Mouse (Mus musculus): Measurements from ENCODE around the gene Noc4l.

Gene Noc4l

DNA sequence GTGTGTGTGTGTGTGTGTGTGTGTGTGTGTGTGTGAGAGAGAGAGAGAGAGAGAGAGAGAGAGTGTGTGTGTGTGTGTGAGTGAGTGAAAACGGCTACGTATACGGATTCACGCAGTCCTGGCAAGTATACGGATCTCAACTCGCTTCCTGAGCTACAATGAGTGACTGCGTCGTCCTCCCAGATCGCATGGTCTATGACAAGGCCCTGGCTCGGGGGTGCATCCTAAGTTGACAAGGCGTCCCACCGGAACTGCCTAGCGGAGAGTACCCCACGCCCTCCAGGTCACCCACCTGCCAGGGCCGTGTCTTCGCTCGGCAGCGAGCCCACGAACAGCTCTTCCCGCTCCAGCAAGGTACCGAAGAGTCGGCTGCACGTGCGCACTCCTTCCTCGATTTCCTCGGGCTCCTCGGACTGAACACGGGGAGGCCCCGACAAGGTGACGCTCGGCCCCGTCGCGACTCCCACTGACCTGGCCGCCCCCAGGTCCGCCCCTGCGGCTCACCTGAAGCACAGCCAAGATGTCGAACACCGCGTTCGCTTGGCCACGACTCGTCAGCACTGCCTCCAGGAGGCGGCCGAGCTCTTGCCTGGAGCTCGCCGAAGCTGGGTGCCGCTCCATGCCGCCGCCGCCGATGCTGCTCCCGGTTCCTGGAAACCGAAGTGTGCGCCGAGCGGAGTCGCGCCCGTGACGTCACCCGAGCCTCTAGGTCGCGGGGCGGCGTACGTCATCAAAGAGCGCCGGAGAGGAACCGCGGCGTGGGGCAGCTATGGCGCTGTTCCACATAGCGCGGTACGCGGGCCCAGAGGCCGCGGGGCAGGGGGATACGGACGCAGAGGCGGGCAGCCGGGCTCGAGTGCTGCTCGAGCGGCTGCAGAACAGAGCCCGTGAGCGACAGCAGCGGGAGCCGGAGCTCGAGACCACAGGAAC lies at the start of gene Noc4l, which contains the start of gene Ddx51:
Noc4l (minus strand) TSS at position 699 of the 930 bp plus-strand sequence.
Ddx51 (plus strand) TSS at position 733 of the 930 bp plus-strand sequence.
- peak; percentile 11 for DNase-seq (ENCODE audit: extremely low read depth, low read depth, low spot score)

DNA sequence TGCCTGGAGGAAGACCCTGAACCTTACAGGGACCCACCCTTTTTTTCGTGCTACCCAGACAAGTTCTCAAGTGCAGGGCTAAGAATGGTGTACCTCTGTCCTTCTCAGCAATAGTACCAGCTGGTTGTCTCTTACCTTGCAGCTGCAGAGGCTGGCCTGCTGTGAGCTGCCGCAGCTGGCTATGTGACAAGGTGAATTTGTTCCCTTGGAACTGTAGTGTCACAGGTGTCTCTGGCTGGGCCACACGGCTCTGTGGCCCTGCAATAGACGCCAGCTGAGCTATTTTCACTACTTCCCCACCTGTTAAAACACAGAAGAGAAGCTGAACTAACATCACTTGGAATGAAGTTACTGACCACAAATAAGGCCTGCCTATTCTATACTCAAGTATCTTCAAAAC lies 45.4 kb upstream of the Noc4l start:
- DNase-seq (ENCODE audit: extremely low read depth, low read depth, low spot score) = no peak

DNA sequence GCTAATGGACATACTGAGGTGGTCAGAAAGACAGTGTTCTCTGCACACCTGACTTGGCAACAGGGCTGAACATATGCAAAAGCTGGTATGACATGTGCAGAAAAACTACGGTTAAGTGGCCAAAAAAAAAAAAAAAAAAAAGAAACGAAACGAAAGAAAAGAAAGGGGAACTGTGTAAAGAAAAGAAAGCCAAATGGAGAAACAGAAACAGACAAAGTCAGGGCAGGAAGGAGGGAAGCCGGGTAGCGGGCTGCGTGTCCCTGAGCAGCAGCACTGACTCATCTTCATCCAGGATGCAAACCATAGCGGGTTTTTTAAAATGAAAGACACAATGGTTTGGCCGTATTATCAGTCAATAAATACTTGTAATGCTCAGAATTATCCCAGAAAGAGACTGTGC lies 28.8 kb upstream of the Noc4l start:
- no peak for DNase-seq (ENCODE audit: extremely low read depth, low read depth, low spot score)

DNA sequence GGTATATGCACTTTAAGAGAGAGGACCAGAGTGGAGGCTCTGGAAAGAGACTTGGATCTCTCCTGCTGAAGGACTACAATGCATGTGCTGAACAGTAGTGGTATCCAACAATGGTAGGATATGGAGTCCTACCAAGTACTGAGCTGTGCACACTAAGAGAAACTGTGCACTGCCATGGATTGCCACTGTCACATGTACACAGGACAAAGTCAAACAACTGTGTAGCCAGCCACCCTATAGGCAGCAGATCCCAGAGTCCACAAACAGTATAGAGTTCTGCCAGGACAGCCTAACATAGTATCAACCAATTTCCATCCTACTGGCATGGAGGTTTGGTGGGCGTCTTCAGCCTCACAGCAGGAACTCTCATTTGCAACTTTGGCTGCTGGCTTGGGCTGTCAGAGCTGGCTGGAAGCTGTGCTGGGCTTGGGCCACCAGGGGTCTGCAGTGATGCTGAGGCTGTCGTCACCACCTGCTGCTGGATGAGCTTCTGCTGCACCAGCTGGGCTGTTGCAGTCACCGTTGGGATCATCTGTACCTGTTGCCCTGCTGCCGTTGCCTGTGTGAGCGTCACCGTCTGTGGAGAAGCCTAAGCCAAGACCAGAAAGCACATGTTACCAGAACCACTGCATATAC lies 12.4 kb upstream of the Noc4l start:
- no peak for DNase-seq (ENCODE audit: extremely low read depth, low read depth, low spot score)

DNA sequence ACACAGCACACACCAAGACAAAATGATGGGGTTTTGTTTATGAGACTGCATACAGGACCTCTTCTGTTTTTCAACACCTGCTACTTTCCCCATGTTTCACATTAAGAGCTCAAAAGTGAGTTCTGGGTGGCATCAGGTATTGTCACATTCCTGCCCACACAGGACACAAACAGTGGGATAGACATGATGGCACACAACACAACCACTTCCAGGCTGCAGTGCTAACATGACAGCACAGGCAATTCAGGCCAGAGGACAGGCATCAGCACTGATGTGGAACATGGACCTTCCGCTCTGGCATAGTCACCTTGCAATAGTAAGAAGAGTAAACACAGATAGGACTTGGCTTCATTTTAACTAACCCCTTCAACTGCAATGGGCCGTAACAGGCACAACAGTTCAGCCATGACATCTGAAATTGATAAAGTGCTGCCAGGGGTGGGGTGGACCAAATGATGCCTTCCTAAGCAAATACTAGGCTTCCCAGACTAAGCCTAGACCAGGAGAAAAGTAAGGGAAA lies 11.6 kb upstream of the Noc4l start:
- DNase-seq (ENCODE audit: extremely low read depth, low read depth, low spot score) = no peak

DNA sequence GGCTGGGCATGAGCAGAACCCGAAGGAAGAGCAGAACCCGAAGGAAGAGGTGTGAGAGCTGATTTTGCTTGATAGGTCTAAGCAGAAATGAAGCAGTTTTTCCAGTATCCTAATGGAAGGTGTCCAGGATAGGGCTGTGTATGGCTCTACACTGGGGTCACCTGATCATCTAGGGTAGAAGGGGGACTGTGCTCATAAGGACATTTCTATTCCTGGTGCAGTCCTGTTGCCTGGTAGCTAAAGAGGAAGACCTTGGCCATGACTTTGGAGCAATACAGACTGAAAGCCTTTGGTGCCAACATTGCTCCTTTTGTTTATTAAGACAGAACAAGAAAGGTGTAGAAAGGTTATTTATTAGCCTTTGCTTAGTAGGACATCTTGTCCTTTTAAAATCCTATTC lies 10.8 kb upstream of the Noc4l start:
- DNase-seq (ENCODE audit: extremely low read depth, low read depth, low spot score) = no peak

DNA sequence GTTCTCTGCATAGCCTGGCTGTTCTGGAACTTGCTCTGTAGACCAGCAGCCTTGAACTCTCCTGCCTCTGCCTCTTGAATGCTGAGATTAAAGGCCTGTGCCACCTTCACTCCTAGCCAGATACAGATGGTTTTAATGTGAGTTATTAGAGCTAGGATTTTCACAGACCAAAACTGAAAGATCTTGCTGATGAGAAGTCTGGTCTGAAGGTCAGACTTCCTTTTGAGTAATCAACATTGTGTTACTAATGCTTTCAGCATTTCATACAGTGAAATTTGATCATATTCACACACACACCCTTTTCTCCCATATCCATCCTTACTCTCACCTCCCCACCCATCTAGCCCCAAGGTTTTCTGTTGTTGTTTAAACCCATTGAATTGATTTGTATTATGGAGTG lies 6.5 kb upstream of the Noc4l start:
- no peak for DNase-seq (ENCODE audit: extremely low read depth, low read depth, low spot score)

DNA sequence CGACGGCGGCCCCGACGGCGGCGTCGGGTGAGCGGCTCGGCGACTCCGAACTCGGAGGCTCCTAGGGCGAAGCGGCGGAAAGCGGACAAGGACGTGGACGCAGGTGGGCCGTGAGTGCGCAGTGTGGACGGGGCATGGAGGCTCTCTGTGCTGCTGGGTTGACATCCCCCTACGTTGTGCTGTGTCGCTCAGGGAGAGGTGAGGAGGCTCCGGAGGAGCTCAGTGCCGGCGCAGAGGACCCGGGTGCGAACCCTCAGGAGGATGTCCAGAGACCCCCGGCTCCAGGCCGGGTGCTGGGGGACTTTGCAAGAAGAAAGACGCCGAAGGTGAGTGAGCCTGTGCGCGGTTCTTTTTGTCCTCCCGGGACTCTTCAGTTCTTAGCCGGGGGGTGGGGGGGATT lies 469 bp upstream of the Noc4l start:
- no peak for DNase-seq (ENCODE audit: extremely low read depth, low read depth, low spot score)

DNA sequence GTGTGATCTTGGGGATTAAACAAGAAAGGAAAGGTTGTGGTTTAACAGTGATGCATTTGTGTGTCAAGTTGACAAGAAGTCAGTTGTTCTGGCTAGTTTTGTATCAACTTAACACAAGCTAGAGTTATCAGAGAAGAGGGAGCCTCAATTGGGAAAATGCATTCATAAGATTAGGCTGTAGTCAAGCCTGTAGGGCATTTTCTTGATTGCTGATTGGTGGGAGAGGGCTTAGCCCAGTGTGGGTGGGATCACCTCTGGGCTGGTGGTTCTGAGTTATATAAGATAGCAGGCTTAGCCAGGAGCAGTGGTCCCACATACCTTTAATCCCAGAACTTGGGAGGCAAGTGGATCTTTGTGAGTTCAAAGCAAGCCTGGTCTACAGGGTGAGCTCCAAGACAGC lies 6.8 kb downstream of the Noc4l start:
- DNase-seq (ENCODE audit: extremely low read depth, low read depth, low spot score) = no peak

DNA sequence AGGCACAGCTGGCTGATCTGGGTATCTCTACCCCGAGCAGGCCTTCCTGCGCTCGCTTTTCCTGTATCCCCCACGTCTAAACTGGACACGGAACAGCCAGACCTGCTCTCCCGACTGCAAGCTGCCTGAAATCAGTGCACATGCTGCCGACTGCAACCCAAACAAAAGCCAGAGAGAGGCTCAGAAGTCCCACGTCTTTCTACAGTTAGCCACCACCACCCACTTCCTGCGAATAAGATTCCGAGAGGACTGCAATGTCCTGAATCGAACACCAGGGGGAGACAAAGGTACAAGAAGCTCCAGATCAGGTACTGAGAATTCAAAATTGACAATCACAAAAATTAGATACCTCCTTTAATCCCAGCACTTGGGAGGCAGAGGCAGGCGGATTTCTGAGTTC lies 13.8 kb downstream of the Noc4l start:
- no peak for DNase-seq (ENCODE audit: extremely low read depth, low read depth, low spot score)

DNA sequence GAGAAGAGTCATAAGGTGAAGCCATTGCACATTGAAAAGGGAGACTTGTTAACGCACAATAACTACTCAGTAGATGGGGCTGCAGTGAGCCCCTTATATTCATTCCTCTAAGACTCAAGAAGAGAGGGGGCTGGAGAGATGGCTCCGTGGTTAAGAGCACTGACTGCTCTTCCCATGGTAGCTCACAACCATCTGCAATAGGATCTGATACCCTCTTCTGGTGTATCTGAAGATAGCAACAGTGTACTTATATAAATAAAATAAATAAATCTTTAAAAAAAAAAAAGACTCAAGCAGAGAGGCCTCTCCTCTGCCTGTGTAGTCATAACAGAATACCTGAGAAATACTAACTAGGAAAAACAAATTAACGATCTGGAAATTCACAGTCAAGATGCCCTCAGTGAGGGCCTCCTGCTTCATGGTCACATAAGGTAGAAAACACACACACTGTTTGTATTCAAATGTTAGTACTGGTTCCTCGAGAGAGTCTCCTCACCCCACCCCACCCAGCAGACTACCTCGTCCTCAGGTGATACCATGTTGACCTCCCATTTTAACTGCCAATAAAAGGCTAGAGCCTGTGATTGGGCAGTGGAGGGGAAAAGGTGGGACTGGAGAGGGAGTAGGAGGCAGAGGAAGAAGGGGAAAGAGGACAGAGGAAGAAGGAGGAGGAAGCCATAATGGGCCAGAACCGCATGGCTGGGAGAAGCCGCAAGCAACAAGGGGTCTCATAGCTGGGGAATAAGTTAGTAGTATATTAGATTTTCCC lies 14.7 kb downstream of the Noc4l start:
- no peak for DNase-seq (ENCODE audit: extremely low read depth, low read depth, low spot score)

DNA sequence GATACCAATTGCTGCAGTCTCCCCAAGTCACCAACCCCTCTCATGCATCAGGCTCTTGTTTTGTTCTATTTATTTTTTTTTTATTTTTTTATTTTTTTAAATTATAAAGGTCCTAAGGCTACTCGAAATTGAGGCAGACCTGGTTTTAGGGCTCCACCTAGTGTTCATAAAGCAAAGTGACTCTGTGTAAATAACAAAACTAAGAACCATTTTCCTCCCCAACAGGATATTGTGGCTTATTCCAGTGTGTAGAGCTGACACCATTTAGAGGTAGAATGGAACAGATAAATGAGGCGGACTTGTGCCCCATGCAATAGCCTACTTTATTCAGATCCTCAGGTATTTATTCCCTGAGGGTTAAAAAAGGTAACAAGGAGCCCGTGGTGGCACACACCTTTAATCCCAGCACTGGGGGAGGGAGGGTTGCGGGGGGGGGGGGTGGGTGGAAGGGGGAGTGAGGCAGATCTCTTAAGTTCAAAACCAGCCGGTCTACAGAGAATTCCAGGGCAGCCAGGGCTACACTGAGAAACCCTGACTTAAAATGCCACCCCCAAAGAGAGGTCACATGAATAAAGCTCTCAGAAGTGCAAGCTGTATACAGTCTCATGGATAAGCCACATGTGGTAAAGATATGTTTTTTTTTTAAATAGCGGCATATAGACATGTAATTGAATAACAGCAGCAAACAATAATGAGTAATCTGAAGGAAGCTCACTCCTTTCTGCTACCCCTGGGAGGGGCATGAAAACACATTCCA lies 17.1 kb downstream of the Noc4l start:
- DNase-seq (ENCODE audit: extremely low read depth, low read depth, low spot score) = no peak

DNA sequence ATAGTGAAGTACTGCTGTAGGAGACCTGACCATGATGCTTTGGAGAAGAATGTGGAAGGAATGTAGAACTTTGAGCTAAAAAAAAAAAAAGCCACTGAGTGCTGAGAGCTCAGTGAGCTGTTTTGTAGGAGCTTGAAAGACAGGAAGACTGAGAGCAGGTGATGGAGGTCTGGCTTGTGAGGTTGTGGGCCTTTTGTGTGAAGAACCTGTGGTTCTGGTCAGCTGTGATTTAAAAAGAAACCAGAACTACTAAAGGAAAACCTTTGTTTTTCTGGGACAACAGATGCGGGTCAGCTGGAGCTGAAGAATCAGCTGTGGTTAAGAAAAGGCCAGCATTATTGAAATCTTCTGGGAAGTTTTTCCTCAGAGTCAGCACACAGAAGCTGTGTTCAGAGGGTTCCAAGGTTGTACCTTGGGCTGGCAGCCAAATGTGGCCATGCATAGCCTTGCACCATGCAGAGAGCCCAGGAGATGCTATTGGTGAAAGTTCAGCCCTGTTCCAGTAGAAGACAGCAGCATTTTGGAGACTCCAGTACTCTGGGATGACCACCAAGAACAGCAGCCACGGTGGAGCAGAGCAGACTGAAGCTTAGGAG lies 23.6 kb downstream of the Noc4l start:
- no peak for DNase-seq (ENCODE audit: extremely low read depth, low read depth, low spot score)

DNA sequence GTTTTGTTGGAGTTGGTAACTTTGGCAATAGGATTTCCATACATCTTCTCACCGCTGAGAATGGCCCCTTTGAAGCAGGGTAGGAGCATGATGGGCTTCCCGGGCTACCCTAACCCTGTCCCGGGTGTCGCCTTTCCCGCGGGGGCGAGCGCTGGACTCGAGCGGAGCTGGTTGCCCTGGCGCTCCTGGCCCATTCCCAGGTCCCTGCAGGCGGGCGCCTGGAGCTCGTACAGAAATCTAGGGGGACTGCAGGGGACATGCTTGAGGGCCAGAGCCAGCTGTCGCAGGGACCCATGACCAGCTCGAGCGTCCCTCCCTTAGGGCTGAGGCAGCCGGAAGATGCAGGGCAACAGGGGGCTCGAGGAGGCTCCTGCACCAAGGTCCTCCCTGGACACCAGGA lies 25.1 kb downstream of the Noc4l start:
- no peak for DNase-seq (ENCODE audit: extremely low read depth, low read depth, low spot score)

DNA sequence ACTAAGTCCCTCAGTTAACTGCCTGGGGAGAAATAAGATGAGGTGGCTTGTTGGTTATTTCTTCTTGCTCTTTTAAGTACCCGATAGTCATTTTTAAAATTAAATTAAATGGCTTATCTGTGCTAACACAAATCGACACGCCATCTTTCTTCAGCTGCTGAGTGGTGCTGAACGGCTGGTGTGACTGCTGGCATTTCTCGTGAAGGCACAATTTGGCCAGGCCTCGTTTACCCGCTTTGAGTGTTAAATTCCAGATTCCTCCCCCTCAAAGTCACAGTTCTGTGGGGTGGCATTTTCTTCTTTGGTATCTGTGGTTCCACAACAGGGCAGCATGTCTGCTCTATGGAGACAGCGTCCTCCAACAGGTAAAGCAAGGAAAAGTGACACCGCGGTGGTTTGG lies 25.9 kb downstream of the Noc4l start:
- no peak for DNase-seq (ENCODE audit: extremely low read depth, low read depth, low spot score)

DNA sequence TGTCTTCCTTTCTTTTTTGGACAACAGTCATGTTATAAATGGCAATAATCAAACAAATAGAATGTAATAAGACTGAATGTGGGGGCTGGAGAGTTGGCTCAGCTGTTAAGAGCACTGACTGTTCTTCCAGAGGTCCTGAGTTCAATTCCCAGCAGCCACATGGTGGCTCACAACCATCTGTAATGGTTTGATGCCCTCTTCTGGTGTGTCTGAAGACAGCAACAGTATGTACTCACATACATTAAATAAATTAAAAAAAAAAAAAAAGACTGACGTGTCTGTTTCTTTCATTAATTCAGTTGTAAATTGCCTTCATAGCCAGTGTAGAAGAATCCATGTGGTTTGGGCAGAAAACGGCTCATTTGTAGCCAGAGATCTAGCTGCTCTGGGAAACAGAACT lies 28.9 kb downstream of the Noc4l start:
- DNase-seq (ENCODE audit: extremely low read depth, low read depth, low spot score) = no peak

DNA sequence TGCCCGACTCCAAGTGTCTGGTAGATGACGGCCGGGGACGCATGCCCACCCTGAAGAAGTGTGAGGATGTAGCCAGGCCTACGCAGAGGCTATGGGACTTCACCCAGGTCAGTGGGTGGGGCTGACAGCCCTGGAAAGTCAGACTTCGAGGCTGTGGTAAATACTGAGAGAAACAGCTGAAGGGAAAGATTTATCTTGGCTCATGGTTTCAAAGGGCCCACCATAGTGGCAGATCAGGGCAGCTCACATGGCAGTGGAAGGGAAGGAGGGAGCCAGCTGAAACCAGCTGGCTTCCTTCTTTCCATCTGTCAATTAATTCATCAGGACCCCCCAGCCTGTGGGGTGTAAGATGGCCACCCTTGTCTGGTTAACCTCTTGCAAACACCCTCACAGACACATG lies 34.0 kb downstream of the Noc4l start:
- no peak for DNase-seq (ENCODE audit: extremely low read depth, low read depth, low spot score)

DNA sequence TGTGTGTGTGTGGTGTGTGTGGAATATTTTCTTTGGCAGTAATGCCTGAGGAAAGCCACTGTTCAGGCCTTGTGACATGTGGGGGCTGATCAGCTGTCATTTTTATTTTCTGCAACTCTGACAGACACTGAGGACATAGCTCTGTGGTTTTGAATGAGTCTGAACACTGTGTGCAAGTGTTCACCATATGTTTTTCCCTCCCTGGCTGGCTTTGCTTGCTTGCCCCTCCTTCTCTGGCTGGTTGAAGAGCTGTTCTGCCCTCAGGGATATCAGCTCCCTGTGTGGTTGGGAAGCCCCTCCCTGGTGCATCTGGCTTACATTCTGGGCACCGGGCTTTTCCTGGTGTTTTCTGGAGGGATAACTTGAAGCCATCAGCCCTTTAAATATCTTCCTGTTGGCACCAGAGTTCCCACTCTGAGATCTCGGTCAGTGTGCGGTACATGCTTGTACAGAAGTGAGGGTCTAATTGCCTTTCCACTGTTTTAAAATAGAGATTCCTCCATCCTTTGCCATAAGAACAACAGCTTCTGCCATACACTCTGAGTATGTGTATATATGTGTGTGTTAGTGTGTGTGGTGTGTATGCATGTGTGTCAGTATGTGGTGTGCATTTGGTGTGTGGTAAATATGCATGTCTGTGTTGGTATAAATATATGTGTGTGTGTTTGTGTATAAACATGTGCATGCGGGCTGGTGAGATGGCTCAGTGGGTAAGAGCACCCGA lies 41.6 kb downstream of the Noc4l start:
- no peak for DNase-seq (ENCODE audit: extremely low read depth, low read depth, low spot score)

DNA sequence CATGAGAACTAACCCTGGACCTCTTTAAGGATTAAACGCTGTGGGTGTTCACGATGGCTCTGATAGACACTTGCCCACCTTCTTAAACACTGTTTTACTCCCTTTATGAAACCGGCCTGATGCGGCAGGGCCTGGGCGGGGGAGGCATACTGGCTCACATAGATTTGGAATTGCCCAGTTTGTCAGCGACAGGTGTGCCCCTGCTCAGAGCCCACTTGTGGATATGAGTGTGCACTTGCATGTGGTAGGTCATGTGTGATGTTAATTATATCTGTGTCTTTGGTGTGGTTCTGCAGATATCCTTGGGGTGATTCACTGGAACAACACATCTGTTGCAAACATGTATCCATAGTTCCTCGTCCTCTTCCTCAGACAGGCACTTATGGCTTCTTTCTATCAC lies 42.7 kb downstream of the Noc4l start:
- no peak for DNase-seq (ENCODE audit: extremely low read depth, low read depth, low spot score)

DNA sequence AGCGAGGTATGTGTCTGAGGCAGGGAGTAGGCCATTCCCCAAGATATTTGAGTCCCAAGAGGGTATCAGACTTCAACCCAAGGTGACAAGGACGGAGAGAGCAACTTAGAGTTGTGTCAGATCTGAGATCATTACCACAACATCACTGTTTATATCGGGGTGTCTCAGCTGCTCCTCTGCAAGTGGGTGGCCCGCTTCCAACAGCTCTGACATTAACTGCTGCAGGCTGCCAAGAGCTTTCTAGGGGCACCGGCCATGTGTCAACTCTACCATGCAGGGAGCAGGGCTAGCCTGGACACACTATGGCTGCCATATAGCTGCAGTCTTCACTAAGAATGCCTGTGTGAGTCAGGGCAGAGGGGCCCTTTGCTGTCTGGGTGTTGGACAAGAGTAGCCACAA lies 43.3 kb downstream of the Noc4l start:
- no peak for DNase-seq (ENCODE audit: extremely low read depth, low read depth, low spot score)

All from fat pad, adult 2 months (tissue).